Comparison of ENCODE assay signal across 16 mouse cellular contexts in genomic region chr15:93706366-93706930, GRCm38 (mm10).
DNase-seq lines count a peak whose midpoint lies in the region; ATAC-seq and TF ChIP-seq lines count a peak whose summit lies in the region.
"Had no signal": no experiment of that assay in that cellular context is flagged by ENCODE, and none has a peak within 500 bp of the region (broad histone marks: within the 10 kb centered on the region; RNA-seq: fewer than 3 reads in every experiment).

No protein-coding gene starts in this region.

- H3K4me1 ChIP-seq in kidney, postnatal 0 days (replicated peaks; ENCODE audit: insufficient read depth, low read length), result peaks cover 24% of the 10 kb centered on the region
- H3K4me1 ChIP-seq in embryonic facial prominence, embryonic 14.5 days (ENCODE audit: control insufficient read depth, insufficient read depth, low read length), result peaks cover 31% of the 10 kb centered on the region
- peaks cover 53% of the 10 kb centered on the region for H3K4me1 ChIP-seq in limb, embryonic 13.5 days
- H3K4me1 ChIP-seq: forebrain, embryonic 13.5 days had no signal

- H3K27me3 ChIP-seq in kidney, postnatal 0 days (ENCODE audit: insufficient read depth, low read length), result no peaks in the 10 kb centered on the region
- H3K27me3 ChIP-seq in embryonic facial prominence, embryonic 14.5 days (replicated peaks; ENCODE audit: control insufficient read depth, insufficient read depth, low read length), result no peaks in the 10 kb centered on the region
- no peaks in the 10 kb centered on the region for H3K27me3 ChIP-seq in limb, embryonic 13.5 days
- H3K27me3 ChIP-seq: forebrain, embryonic 13.5 days; neural tube, embryonic 13.5 days had no signal

- H3K4me3 ChIP-seq in kidney, postnatal 0 days (replicated peaks; ENCODE audit: low read depth, low read length), result no peak overlapping the region
- H3K4me3 ChIP-seq in embryonic facial prominence, embryonic 14.5 days (ENCODE audit: low read depth, low read length), result no peak overlapping the region
- H3K4me3 ChIP-seq in limb, embryonic 13.5 days, result no peak overlapping the region
- H3K4me3 ChIP-seq: forebrain, embryonic 13.5 days; midbrain, embryonic 10.5 days; neural tube, embryonic 13.5 days had no signal

- no peak overlapping the region for H3K4me2 ChIP-seq in kidney, postnatal 0 days (ENCODE audit: low read length)
- H3K4me2 ChIP-seq in embryonic facial prominence, embryonic 14.5 days (ENCODE audit: low read depth, low read length), result no peak overlapping the region
- H3K4me2 ChIP-seq in limb, embryonic 13.5 days (replicated peaks), result no peak overlapping the region
- H3K4me2 ChIP-seq: forebrain, embryonic 13.5 days; neural tube, embryonic 13.5 days had no signal

- no peaks in the 10 kb centered on the region for H3K9me3 ChIP-seq in kidney, postnatal 0 days (replicated peaks; ENCODE audit: low read length)
- no peaks in the 10 kb centered on the region for H3K9me3 ChIP-seq in embryonic facial prominence, embryonic 14.5 days (ENCODE audit: control insufficient read depth, low read length)
- no peaks in the 10 kb centered on the region for H3K9me3 ChIP-seq in limb, embryonic 13.5 days
- H3K9me3 ChIP-seq: forebrain, embryonic 13.5 days; midbrain, embryonic 10.5 days; neural tube, embryonic 13.5 days had no signal

- 48% methylated on average over 11 of the region's 11 CpGs for WGBS in kidney, postnatal 0 days
- 29% methylated on average over 11 of the region's 11 CpGs for WGBS in embryonic facial prominence, embryonic 14.5 days
- WGBS in limb, embryonic 13.5 days, result 42% methylated on average over 11 of the region's 11 CpGs

- DNase-seq in heart, adult 11 months, result peak; percentile 86
- no peak for DNase-seq in heart, adult 18-20 months
- peak; percentile 38 for DNase-seq in kidney, postnatal 0 days (ENCODE audit: low spot score)
- DNase-seq in kidney, postnatal 10 days, result no peak
- peak; percentile 91 for DNase-seq in embryonic facial prominence, embryonic 14.5 days (ENCODE audit: low spot score)
- DNase-seq in Muller cell, postnatal 12 days (ENCODE audit: inconsistent ontology term), result no peak
- DNase-seq: cerebellum, postnatal 25 days; heart, postnatal 36 days; kidney, adult 9 months; lung, postnatal 10 days; right cerebral cortex, postnatal 25 days had no signal

- no peak for ATAC-seq in kidney, postnatal 0 days (replicated peaks; ENCODE audit: low FRiP score, low read depth)
- ATAC-seq in embryonic facial prominence, embryonic 14.5 days (ENCODE audit: low read depth), result peak; percentile 88
- peak; percentile 67; the same call in 1 of the 2 replicates for ATAC-seq in limb, embryonic 13.5 days (ENCODE audit: low FRiP score, low read depth)
- no peak for ATAC-seq in cerebellum, adult (ENCODE audit: insufficient number of reproducible peaks, low FRiP score, low TSS enrichment)
- ATAC-seq: forebrain, embryonic 13.5 days had no signal

- TF ChIP-seq CTCF in kidney, postnatal 0 days (IDR thresholded peaks at IDR 0.05; ENCODE audit: low read depth), result no peak

- no peak overlapping the region for H3K27ac ChIP-seq in kidney, postnatal 0 days
- peak overlapping the region; percentile 49 for H3K27ac ChIP-seq in embryonic facial prominence, embryonic 14.5 days (replicated peaks; ENCODE audit: low read depth, low read length)
- H3K27ac ChIP-seq in limb, embryonic 13.5 days, result peak overlapping the region; percentile 28; the same call in 1 of the 2 replicates
- H3K27ac ChIP-seq: forebrain, embryonic 13.5 days; midbrain, embryonic 10.5 days; neural tube, embryonic 13.5 days had no signal

- no peaks in the 10 kb centered on the region for H3K36me3 ChIP-seq in kidney, postnatal 0 days (ENCODE audit: insufficient read depth, low read length)
- H3K36me3 ChIP-seq in embryonic facial prominence, embryonic 14.5 days (ENCODE audit: control insufficient read depth, insufficient read depth, low read length), result no peaks in the 10 kb centered on the region
- H3K36me3 ChIP-seq in limb, embryonic 13.5 days, result no peaks in the 10 kb centered on the region
- H3K36me3 ChIP-seq: midbrain, embryonic 10.5 days; neural tube, embryonic 13.5 days had no signal

- H3K9ac ChIP-seq in kidney, postnatal 0 days (ENCODE audit: low read depth, low read length), result no peak overlapping the region
- H3K9ac ChIP-seq in embryonic facial prominence, embryonic 14.5 days (ENCODE audit: low read depth, low read length), result no peak overlapping the region
- H3K9ac ChIP-seq in limb, embryonic 13.5 days, result no peak overlapping the region
- H3K9ac ChIP-seq: forebrain, embryonic 13.5 days; neural tube, embryonic 13.5 days had no signal

Comparison
In these comparisons a context has a peak if more than half of its experiments do, and no peak if none do; other contexts are left out.
1. DNase-seq: peak in heart, adult 11 months (single experiment), kidney, postnatal 0 days (single experiment) and embryonic facial prominence, embryonic 14.5 days (single experiment); none in heart, adult 18-20 months (0 of 2), kidney, postnatal 10 days (single experiment) and Muller cell, postnatal 12 days (single experiment).
2. ATAC-seq: peak in embryonic facial prominence, embryonic 14.5 days (single experiment) and limb, embryonic 13.5 days (single experiment); none in kidney, postnatal 0 days (single experiment) and cerebellum, adult (single experiment).